Mouse (Mus musculus): ENCODE data around the gene Tex19.2. TPM values are rescaled to one million over a fixed set of nuclear protein-coding genes. Genes with fewer than 3 reads are reported as not detected.

The Tex19.2 gene
- polyA plus RNA-seq (2012; rRNA removed; ENCODE audit: low replicate concordance) = 0.08 and 0.18 TPM in 2 replicates

GRCm38 (mm10) chr11:121118577-121118976, at the start of gene Tex19.2:
Gene Tex19.2, minus strand, starts transcription at chr11:121118677.

DNA sequence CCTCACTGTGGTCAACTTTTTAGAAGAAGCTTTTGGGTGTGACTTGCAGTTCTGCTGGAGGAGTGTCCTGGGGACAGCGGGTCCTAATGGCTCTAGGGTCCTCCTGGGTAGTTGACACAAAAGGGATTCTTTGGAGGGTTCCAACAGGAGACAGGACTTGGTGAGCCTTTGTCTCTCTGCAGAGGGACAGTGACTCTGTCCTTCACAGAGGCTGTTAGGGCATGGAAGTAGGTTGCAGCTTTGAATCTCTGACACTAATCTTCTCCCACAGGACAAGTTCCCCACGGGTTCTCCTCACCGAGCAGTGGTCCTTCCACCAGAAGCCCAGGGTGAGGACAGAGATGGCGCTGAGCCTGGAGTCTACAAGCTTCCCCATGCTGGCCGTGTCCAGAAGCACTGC, 41.5 kb upstream of the Tex19.2 start, which contains the start of gene Uts2r:
TSS of gene Uts2r (plus strand) at position 301 of the 400 bp plus-strand sequence.

DNA sequence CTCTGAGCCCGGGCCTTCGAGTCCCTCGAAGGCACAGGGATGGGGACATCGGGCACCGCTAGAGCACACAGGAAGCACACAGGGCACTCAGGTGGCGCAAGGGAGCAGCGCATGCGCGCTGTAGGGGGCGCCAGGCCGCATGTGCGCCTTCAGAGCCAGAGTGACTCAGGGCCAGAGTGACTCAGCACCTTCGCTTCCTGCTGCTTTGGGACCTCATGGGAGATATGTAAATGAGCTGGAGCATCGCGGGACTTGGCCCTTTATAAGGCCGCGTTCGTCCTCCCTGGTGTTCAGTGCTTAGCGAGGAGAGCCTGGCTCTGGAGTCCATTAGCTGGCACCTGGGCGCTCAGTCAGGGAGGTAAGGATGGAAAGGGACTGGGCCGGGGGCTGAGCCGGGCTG, 27.4 kb upstream of the Tex19.2 start, which contains the start of gene Tex19.1:
TSS of gene Tex19.1 (plus strand) at position 279 of the 400 bp plus-strand sequence.

DNA sequence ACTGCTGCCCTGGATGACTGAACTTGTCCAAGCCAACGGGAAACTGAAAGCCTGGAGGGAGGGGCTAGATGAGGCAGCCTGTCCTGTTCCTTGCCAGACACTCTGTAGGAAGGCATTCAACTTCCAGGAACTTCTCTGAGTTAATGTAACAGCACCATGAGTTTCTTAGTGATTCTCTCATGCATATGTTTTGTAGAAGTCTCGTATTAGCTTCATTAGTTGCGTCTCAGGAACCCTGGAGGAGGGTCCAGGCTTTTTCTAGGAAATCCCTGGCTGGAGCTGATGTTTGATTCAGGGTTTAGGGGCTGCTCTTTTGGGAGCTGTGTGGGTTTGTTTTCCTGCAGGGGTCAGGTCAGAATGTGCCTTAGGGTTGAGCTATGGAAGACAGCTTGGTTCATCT, 37.4 kb downstream of the Tex19.2 start, which contains the start of gene Sectm1a:
TSS of gene Sectm1a (minus strand) at position 101 of the 400 bp plus-strand sequence.

Other genes with a start within 250 kb of the Tex19.2 start
- 0.43 and 0.86 TPM in 2 replicates for gene Ccdc57, start 185.8 kb downstream of the Tex19.2 start, polyA plus RNA-seq (2012; rRNA removed; ENCODE audit: low replicate concordance)
- gene Slc16a3, start 170.2 kb downstream of the Tex19.2 start, polyA plus RNA-seq (2012; rRNA removed; ENCODE audit: low replicate concordance) = 35.6 and 82.7 TPM in 2 replicates
- 33.6 and 40.6 TPM in 2 replicates for gene Csnk1d, start 127.3 kb downstream of the Tex19.2 start, polyA plus RNA-seq (2012; rRNA removed; ENCODE audit: low replicate concordance)
- 32.2 and 59.4 TPM in 2 replicates for gene Cd7, start 79.3 kb downstream of the Tex19.2 start, polyA plus RNA-seq (2012; rRNA removed; ENCODE audit: low replicate concordance)
- 107 and 277 TPM in 2 replicates for gene Sectm1b, start 55.1 kb downstream of the Tex19.2 start, polyA plus RNA-seq (2012; rRNA removed; ENCODE audit: low replicate concordance)
- gene Sectm1a, start 37.5 kb downstream of the Tex19.2 start, polyA plus RNA-seq (2012; rRNA removed; ENCODE audit: low replicate concordance) = 3.3 and 8.6 TPM in 2 replicates
- gene Tex19.1, start 27.5 kb upstream of the Tex19.2 start, polyA plus RNA-seq (2012; rRNA removed; ENCODE audit: low replicate concordance) = not detected in 2 replicates
- not detected in 2 replicates for gene Uts2r, start 41.6 kb upstream of the Tex19.2 start, polyA plus RNA-seq (2012; rRNA removed; ENCODE audit: low replicate concordance)
- 21.6 and 29.7 TPM in 2 replicates for gene Hexdc, start 85.8 kb upstream of the Tex19.2 start, polyA plus RNA-seq (2012; rRNA removed; ENCODE audit: low replicate concordance)
- gene Ogfod3, start 86.0 kb upstream of the Tex19.2 start, polyA plus RNA-seq (2012; rRNA removed; ENCODE audit: low replicate concordance) = 18.2 and 19.4 TPM in 2 replicates
- gene Cybc1, start 110.6 kb upstream of the Tex19.2 start, polyA plus RNA-seq (2012; rRNA removed; ENCODE audit: low replicate concordance) = 13.3 and 14.8 TPM in 2 replicates
- 21.3 and 26.4 TPM in 2 replicates for gene Narf, start 118.6 kb upstream of the Tex19.2 start, polyA plus RNA-seq (2012; rRNA removed; ENCODE audit: low replicate concordance)
- 15.5 and 25.4 TPM in 2 replicates for gene Foxk2, start 141.3 kb upstream of the Tex19.2 start, polyA plus RNA-seq (2012; rRNA removed; ENCODE audit: low replicate concordance)
- gene Wdr45b, start 235.8 kb upstream of the Tex19.2 start, polyA plus RNA-seq (2012; rRNA removed; ENCODE audit: low replicate concordance) = 19.7 and 21.2 TPM in 2 replicates